Mouse (Mus musculus): ENCODE measurements around the gene Slc13a1.

Gene Slc13a1

DNA sequence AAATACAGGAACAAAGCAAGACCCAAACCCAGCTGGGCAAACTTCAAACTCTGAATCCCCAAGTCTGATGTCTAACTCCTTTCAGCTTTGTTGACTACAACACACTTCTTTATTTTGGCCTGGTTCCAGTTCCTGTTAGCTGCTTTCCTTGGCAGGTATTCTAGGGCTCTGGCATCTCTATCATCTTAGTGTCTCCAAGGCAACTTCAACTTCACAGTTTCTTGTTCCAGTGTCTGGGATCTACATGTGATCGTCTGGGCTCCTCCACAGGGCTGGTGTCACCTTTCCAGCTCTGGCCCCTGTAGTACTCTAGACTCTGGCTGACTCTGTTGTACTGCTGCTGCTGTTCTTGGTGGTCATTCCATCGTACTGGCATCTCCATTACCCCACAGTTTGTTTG, 91.8 kb downstream of the Slc13a1 start:
- DNase-seq (ENCODE audit: low spot score) = no peak

DNA sequence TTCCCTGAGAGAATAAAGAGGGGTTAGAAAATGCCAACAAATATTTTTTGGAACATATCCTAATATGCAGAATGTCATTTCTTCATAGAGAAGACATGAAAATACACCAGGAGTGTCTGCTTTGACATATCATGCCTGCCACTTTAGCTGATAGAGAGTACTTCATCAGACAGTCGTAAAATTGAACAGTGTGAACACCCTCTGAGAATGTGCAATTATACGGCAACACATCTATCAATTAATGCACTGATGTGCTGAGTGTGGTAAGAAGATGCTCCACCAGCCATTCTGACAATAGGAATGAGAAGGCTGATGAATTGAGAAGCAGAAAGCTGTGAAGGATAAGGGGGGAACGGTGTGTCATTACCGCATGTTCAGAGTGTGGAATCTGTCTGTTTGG, 95.1 kb downstream of the Slc13a1 start:
- DNase-seq (ENCODE audit: low spot score) = no peak

- DNase-seq (ENCODE audit: low spot score) = no peak
Measured at GRCm38 (mm10) chr6:24059754-24060153, 108.1 kb downstream of the Slc13a1 start.

GRCm38 (mm10) chr6:24055086-24055485, 112.8 kb downstream of the Slc13a1 start:
- no peak for DNase-seq (ENCODE audit: low spot score)

DNA sequence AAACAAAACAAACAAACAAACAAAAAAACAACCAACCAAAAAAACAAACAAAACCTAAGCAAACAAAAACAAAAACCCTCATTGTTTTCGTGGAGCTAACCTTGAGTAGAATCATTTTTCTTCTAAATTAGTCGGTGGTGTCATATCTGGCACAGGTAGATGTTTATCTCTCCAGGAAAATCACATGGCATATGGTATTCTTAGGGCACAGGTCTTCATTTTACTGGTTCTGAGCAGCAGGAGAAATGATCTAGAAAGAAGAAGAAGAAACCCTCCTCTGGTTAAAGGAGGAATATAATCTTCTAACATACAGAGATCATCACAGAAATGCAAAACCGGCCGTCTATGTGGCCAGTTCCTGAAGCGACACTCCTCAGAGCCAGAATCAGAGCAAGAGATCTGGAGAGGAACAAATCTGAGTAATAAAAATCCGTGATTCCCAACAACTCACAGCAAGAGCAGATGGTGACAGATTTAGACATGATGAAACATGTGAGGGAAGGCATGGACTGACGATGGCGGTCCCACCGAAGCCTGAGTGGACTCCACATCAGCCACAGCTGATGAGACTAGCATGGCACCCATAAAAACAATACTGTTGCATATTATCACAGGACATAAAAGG, 113.7 kb downstream of the Slc13a1 start:
- no peak for DNase-seq (ENCODE audit: low spot score)

DNA sequence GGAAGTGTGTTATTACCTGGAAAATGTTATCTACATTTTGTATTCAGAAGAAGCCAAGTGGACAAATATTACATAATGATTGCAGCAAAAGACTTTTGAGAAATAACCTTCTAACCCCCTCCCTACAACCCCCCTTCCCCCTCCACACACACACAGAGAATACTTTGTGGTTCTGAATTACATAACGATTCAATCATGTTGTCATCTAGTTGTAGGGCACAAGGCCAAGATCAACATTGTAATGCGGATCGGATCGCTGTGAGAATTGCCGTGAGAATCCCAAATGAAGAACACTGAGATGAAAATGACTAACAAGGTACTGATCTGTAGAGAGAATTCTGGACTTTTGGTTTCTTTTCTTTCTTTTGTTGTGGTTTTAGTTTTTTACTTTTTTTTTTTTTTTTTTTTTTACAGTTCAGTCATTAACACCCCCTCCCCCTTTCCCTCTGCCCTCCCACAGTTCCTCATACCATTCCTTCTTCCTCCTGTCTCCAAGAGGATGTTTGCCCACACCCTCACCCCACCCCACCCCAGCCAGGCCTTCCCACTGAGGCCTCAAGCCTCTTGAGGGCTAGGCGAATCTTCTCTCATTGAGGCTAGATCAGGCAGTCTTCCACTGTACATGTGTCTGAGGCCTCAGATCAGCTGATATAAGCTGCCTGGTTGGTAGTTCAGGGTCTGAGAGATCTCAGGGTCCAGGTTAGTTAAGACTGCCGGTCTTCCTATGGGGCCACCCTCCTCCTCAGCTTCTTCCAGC, 120.7 kb downstream of the Slc13a1 start:
- no peak for DNase-seq (ENCODE audit: low spot score)

DNA sequence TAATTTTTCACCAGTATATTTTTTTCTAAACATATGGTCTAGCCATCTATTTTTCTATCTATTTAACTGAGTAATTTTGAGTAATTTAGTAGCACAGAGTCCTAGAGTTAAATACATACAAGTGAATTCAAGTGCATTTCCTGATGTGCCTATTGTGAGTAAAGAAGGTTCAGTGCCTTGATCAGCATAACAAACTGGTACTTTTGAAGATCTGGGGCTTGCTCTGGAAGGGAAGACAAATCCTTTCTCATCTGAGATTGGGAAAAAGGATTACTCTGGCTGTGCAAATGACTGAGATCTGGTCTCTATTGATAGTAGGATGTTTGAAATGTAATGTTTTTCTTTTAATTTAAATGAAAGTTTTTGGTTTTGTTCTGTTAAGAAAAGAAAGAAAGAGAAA, 124.4 kb downstream of the Slc13a1 start:
- DNase-seq (ENCODE audit: low spot score) = no peak

All from MN1 (cell line).